Mouse (Mus musculus) hindbrain, embryonic 12.5 days (tissue): ENCODE results near the gene H3f3a. TPM values are rescaled to one million over a fixed set of nuclear protein-coding genes. Genes with fewer than 3 reads are reported as not detected.

Experiments
- ATAC-seq: fragments of 200-750 bp; cut with Nextera tagmentation; 2 replicates; pipeline ENCODE4 v1.8.0; 2017; ENCODE audit warnings: moderate TSS enrichment; ENCODE audit not compliant: low FRiP score
- H3K27ac ChIP-seq: fragments of 300-500 bp; sonication (generic); 2 replicates; pipeline ENCODE4 v1.5.1; 2016; ENCODE audit warnings: mild to moderate bottlenecking
- H3K27me3 ChIP-seq: fragments of 300-500 bp; sonication (generic); 2 replicates; pipeline ENCODE4 v1.6.1; 2016; ENCODE audit warnings: mild to moderate bottlenecking
- H3K36me3 ChIP-seq: fragments of 300-500 bp; sonication (generic); 2 replicates; pipeline ENCODE4 v1.6.1; 2016; ENCODE audit warnings: mild to moderate bottlenecking
- H3K4me1 ChIP-seq: fragments of 300-500 bp; sonication (generic); 2 replicates; pipeline ENCODE4 v1.6.1; 2016
- H3K4me2 ChIP-seq: fragments of 300-500 bp; sonication (generic); replicated peaks from 2 replicates; pipeline ENCODE4 v1.6.1; 2016; ENCODE audit warnings: mild to moderate bottlenecking
- H3K4me3 ChIP-seq: fragments of 300-500 bp; sonication (generic); 2 replicates; pipeline ENCODE4 v1.5.1; 2016; ENCODE audit warnings: mild to moderate bottlenecking
- H3K9ac ChIP-seq: fragments of 300-500 bp; sonication (generic); 2 replicates; pipeline ENCODE4 v1.6.1; 2016; ENCODE audit warnings: mild to moderate bottlenecking, moderate library complexity
- H3K9me3 ChIP-seq: fragments of 300-500 bp; sonication (generic); replicated peaks from 2 replicates; pipeline ENCODE4 v1.6.1; 2016; ENCODE audit warnings: mild to moderate bottlenecking
- WGBS: fragments of 180-500 bp; shearing (Covaris S2); methylation state at CpG from one replicate; pipeline ENCODE4 v1.1.7; 2016; 5-methylcytosine and 5-hydroxymethylcytosine counted together
- polyA plus RNA-seq: library from polyadenylated mRNA; unstranded; fragments of >200 nt; fragmentation: Nextera tagmentation; extraction: Ambion mirVana; gene quantifications from 2 replicates; pipeline ENCODE4 v1.2.1, GENCODE M21; 2016

Gene H3f3a
- polyA plus RNA-seq, 1 experiment from 2014 or later, result 3,274 TPM

DNA sequence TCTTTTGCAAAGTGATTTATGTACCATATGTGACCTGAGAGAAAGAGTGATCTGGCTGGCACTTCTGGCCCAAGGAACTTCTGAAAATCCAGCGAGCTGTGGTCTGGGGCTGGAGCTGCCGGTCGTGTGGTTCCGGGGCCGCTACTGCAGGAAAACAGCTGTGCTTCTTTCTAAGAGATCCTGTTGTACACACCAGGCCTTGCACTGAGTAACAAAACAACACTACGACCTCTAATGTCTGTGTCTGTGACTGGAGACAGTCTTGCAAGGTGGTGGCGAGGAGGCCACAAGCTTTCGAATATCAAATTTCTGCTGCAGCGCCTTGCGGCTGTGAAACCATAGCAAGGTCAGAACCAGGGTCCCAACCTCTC is 36.5 kb downstream of the H3f3a start:
- peak overlapping the region; percentile 79 for H3K9ac ChIP-seq
- peak overlapping the region; percentile 59 for H3K4me3 ChIP-seq
- WGBS, result 9% methylated on average over 10 of the region's 10 CpGs
- no peaks in the 10 kb centered on the region for H3K27me3 ChIP-seq
- H3K9me3 ChIP-seq, result no peaks in the 10 kb centered on the region
- peak overlapping the region; percentile 83 for H3K4me2 ChIP-seq
- peaks cover 12% of the 10 kb centered on the region; the same call in 1 of the 2 replicates for H3K4me1 ChIP-seq
- H3K36me3 ChIP-seq, result no peaks in the 10 kb centered on the region
- H3K27ac ChIP-seq, result peak overlapping the region; percentile 88
- peak; percentile 46 for ATAC-seq

DNA sequence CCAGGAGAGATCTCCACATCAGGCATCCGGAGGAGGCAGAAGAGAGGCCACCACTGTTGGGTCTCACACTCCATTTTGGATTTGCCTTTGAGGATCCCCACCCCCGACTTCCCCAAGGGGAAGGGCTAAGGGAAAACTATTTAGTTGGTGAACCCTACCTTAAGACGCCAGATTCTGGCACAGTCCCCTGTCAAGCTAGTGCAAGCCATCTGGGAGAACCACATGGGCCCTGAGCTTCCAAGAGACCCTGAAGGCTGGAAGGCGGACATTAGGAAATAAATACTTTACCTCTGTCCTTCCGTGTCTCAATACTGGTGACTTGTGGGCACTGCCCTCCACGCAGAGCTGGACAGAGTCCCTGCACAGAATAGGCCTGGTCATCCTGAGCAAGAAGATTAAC is 37.2 kb downstream of the H3f3a start:
- Histone ChIP-seq H3K27ac (no peak overlapping the region), H3K36me3 (no peaks in the 10 kb centered on the region), H3K4me1 (peaks cover 12% of the 10 kb centered on the region; the same call in 1 of the 2 replicates), H3K4me3 (no peak overlapping the region), H3K27me3 (no peaks in the 10 kb centered on the region), H3K9me3 (no peaks in the 10 kb centered on the region), H3K4me2 (no peak overlapping the region), H3K9ac (no peak overlapping the region)
- ATAC-seq, result no peak
- 87% methylated on average over 6 of the region's 6 CpGs for WGBS

DNA sequence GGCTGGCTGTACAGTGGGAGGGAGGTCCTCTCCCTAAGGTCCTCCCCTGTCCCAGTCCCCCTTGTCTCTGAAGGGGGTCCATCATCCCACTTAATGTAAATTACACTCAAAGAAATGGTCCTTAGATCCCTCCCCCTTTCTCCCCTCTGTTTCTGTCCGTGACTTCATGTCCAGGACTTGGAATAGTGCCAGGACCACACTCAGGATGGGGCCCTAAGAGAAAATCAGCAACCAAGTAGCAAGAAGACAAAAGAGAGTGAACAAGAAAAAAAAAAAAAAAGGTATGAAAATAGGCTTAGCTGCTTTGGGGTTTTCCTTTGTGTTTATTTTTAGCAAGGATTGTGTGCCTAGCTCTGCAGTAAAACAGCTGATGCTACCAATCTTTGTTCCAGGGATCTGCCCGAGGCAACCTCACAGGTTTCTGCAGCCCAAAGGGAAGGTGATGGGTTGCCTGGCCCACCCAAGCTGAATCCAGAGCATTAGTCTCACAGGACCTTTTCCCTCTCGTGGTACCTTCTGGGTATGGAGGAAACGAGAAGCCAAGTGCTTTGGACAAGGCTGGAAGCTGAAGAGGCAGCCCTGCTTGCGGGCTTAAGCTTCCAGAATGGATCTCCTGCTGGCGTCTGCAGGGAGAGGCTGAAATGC is 37.8 kb downstream of the H3f3a start:
- Histone ChIP-seq H3K9me3 (no peaks in the 10 kb centered on the region), H3K4me1 (peaks cover 12% of the 10 kb centered on the region; the same call in 1 of the 2 replicates), H3K36me3 (no peaks in the 10 kb centered on the region), H3K27me3 (no peaks in the 10 kb centered on the region), H3K9ac (no peak overlapping the region), H3K4me3 (no peak overlapping the region), H3K27ac (no peak overlapping the region), H3K4me2 (no peak overlapping the region)
- ATAC-seq, result no peak
- WGBS, result 69% methylated on average over 6 of the region's 6 CpGs

DNA sequence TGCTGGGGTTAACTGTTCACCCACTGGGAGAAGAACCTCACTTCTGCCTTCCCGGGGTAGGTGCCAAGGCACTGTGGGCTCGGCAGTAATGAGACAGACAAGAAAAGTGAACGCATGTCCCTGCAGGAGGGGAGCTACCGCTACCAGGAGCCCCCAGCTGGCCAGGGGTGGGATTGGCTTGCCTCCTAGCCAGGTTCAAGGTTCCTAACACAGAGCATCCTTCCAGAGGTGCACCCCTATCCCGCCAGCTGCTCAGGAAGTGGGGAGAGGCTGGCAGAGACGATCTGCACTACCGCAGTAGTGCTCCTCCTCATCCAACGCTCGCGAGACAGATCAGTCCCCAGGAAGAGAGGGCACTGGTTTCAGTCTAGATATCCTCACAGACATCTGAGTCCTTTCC is 38.4 kb downstream of the H3f3a start:
- no peak for ATAC-seq
- Histone ChIP-seq H3K4me1 (peaks cover 12% of the 10 kb centered on the region; the same call in 1 of the 2 replicates), H3K9me3 (no peaks in the 10 kb centered on the region), H3K4me2 (no peak overlapping the region), H3K9ac (no peak overlapping the region), H3K27ac (no peak overlapping the region), H3K4me3 (no peak overlapping the region), H3K36me3 (no peaks in the 10 kb centered on the region), H3K27me3 (no peaks in the 10 kb centered on the region)
- WGBS, result 81% methylated on average over 10 of the region's 10 CpGs

DNA sequence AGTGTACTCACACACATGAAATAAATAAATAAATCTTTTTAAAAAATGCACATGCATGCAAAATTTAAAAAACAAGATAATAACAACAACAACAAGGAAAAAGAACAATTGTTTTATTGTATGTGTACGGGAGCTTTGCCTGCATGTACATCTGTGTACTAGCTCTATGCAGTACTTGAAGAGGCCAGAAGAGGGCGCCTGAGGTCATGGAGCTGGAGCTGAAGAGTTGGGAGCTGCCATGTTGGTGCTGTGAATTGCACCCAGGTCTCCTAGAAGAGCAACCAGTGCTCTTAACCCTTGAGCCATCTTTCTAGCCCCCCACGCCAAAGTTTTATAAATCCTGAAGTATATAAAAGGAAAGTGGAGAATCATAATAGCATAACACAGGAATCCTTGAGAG is 39.1 kb downstream of the H3f3a start:
- 63% methylated on average over 3 of the region's 3 CpGs for WGBS
- no peak overlapping the region for H3K9ac ChIP-seq
- peaks cover 12% of the 10 kb centered on the region; the same call in 1 of the 2 replicates for H3K4me1 ChIP-seq
- H3K4me2 ChIP-seq, result no peak overlapping the region
- 0 out of 2 replicates have a peak, but pooled peaks cover under 1% of the 10 kb centered on the region for H3K27me3 ChIP-seq
- H3K9me3 ChIP-seq, result no peaks in the 10 kb centered on the region
- H3K27ac ChIP-seq, result no peak overlapping the region
- no peak for ATAC-seq
- no peak overlapping the region for H3K4me3 ChIP-seq
- H3K36me3 ChIP-seq, result no peaks in the 10 kb centered on the region

DNA sequence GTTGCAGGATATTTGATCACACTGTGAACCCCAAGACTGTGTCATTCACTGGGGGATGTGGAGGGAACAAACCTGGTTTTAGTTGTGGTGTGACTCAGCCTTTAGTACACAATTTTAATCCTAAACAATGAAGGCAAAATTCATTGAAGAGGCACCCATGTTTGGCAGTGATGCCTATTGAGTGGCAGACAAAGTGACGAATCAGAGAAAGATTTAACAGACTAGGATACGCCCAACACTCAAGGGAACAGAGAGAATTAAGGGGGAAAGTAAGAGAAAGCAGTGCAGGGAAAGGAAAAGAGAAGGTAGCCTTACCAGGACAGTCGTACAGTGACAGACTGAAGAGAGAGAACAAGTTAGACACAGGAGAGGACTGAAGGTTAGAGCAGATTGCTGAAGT is 41.5 kb downstream of the H3f3a start:
- H3K27me3 ChIP-seq, result 0 out of 2 replicates have a peak, but pooled peaks cover 2% of the 10 kb centered on the region
- no peaks in the 10 kb centered on the region for H3K9me3 ChIP-seq
- no peak overlapping the region for H3K9ac ChIP-seq
- no peak overlapping the region for H3K4me3 ChIP-seq
- H3K4me2 ChIP-seq, result no peak overlapping the region
- 87% methylated on average over 3 of the region's 3 CpGs for WGBS
- peaks cover 24% of the 10 kb centered on the region for H3K4me1 ChIP-seq
- H3K27ac ChIP-seq, result no peak overlapping the region
- ATAC-seq, result no peak
- H3K36me3 ChIP-seq, result no peaks in the 10 kb centered on the region

DNA sequence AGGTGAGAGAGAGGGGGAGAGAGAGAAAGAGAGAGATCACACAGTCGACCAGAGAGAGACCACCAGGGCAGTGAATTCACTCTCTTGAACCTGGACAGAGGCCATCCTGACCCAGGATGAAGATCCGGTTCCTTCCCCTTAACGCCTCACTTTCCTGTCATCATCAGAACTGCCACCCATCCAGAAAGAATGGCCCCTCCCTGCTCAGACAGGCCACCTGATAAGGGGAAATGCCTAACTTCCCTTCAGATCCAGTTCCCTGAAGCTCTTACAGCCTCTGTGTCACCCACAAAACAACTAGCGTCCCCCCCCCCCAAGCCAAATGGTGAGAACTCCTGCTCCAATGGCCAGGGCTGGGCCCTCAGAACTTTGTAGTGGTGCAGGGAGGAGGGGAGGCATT is 42.0 kb downstream of the H3f3a start:
- Histone ChIP-seq H3K4me1 (peaks cover 22% of the 10 kb centered on the region), H3K9ac (no peak overlapping the region), H3K9me3 (no peaks in the 10 kb centered on the region), H3K27ac (no peak overlapping the region), H3K4me3 (no peak overlapping the region), H3K27me3 (0 out of 2 replicates have a peak, but pooled peaks cover 2% of the 10 kb centered on the region), H3K36me3 (no peaks in the 10 kb centered on the region), H3K4me2 (no peak overlapping the region)
- no peak for ATAC-seq
- 74% methylated on average over 4 of the region's 4 CpGs for WGBS

DNA sequence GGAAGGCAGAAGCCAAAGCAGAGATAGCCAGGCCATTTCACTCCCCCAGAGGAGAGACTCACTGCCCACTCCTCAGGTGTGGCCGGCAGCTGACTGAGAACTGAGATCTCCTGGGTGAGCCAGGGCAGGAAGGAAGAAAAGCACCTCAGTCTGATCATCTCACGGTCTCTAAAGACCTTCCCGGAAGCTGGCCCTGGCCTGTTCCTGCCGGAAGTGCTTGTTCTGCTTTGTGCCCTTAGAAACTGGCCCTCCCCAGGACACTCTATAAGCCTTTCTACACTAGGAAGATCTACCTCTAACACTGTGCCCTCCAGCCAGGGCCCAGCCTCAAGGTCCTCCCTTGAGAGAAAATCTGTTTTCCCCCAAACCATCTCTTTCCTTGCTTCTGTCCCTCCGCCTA is 42.4 kb downstream of the H3f3a start:
- no peak for ATAC-seq
- Histone ChIP-seq H3K9ac (no peak overlapping the region), H3K4me2 (no peak overlapping the region), H3K27me3 (0 out of 2 replicates have a peak, but pooled peaks cover 2% of the 10 kb centered on the region), H3K9me3 (no peaks in the 10 kb centered on the region), H3K4me3 (no peak overlapping the region), H3K4me1 (peaks cover 22% of the 10 kb centered on the region), H3K36me3 (no peaks in the 10 kb centered on the region), H3K27ac (no peak overlapping the region)
- WGBS, result 74% methylated on average over 5 of the region's 5 CpGs

DNA sequence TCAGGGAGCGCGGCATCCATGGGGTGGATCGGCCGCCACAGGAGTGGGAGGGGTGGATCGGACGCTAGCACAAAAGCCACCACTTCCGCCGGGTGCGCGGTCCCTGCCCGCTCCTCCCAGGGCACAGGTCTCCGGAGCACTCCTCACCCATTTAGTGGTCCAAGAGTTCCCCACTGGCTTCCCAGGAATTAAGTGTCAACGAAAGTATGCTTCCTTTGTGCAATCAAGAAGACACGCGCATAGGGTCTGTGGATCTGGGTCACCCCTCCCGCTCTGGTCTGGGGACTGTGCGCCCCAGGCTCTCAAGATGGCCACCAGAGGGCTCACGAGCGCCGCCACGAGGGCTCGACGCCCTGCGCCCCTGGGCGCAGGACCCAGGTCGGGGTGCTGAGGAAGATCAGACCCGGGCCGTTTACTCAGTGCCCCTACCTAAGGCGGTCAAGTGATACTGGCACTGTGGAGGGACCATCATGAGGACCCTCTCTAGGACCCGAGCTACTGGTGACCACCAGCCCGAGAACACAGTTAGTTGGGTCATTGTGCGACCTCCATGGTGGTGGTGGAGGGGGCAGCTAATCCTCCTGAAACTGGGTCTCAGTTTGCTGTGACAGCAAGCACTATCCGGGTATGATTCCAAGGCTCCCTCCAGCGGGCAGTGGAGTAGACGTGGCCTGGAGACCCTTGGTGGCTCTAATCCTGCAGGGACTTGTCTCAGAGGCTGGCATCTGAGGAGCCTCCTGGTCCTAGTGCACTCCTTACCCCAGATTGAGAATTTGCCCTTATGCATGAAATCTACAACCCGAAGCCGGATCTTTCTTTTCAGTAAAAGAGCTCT is 45.2 kb downstream of the H3f3a start:
- no peaks in the 10 kb centered on the region for H3K9me3 ChIP-seq
- WGBS, result 3% methylated on average over 37 of the region's 37 CpGs
- no peaks in the 10 kb centered on the region for H3K36me3 ChIP-seq
- peak overlapping the region; percentile 76 for H3K27ac ChIP-seq
- peak overlapping the region; percentile 75 for H3K4me2 ChIP-seq
- peak overlapping the region; percentile 51 for H3K4me3 ChIP-seq
- peaks cover 16% of the 10 kb centered on the region for H3K4me1 ChIP-seq
- peak overlapping the region; percentile 76 for H3K9ac ChIP-seq
- 0 out of 2 replicates have a peak, but pooled peaks cover 2% of the 10 kb centered on the region for H3K27me3 ChIP-seq
- peak; percentile 89 for ATAC-seq

DNA sequence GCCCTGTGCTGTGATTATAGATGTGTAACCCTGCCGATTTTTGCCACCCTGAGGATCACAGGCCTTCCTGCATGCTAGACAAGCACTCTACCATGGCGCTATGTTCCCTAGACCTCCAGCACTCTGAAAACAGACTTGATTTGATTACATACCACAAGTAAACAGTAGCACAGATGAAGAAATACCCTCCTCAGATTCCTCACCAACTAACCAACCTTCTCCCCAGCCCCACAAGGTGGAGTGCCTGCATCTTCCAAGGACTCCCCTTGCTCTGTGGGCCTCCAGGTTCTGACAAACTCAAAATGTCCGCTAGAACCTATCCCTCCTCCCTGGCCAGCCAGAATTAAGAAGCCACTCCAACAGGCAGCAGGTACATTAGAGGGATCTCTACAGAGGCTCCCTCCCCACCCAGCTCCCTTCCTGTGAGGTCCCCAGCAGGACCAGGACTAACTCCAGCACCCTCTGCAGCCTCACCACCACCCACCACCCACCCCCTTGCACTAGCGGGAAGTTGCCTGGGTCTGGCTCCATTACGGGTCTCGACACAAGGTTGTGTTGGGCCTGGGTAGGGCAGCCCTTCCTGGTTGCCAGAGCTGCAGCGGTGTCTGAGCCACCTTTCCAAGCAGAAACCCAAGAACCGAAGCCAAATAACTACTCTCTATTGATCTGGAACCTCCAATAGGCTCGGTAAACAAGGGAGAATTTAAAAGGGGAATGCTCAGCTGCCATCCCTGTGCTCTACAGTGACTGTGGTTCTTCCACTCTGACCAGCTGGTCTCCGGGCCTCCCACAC is 46.0 kb downstream of the H3f3a start:
- ATAC-seq, result peak; percentile 35
- Histone ChIP-seq H3K9me3 (no peaks in the 10 kb centered on the region), H3K9ac (peak overlapping the region; percentile 76), H3K4me3 (peak overlapping the region; percentile 51), H3K27ac (peak overlapping the region; percentile 76), H3K4me2 (peak overlapping the region; percentile 75), H3K4me1 (peaks cover 20% of the 10 kb centered on the region), H3K36me3 (no peaks in the 10 kb centered on the region), H3K27me3 (peaks cover 2% of the 10 kb centered on the region)
- WGBS, result 17% methylated on average over 10 of the region's 10 CpGs

DNA sequence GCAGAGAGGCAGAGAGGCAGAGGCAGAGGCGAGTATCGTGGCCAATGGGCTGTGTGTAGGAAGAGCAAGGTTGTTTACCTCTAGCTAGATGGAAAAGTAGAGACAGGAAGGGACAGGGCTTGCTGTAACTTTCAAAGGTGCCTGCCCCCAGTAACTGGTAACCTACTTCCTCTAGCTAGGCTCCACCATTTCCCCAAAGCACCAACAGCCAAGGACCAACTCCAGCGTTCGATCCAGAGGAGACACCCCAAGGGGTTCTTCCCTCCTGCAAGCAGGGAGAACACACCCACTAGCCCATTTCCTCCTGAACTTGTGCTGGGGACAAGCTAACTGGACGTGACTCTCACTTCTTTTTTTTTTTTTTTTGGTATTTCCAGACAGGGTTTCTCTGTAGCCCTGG is 47.2 kb downstream of the H3f3a start:
- no peaks in the 10 kb centered on the region for H3K9me3 ChIP-seq
- H3K4me1 ChIP-seq, result peaks cover 20% of the 10 kb centered on the region
- H3K4me3 ChIP-seq, result no peak overlapping the region
- no peak overlapping the region for H3K9ac ChIP-seq
- peaks cover 2% of the 10 kb centered on the region for H3K27me3 ChIP-seq
- no peaks in the 10 kb centered on the region for H3K36me3 ChIP-seq
- H3K27ac ChIP-seq, result no peak overlapping the region
- WGBS, result 50% methylated on average over 5 of the region's 5 CpGs
- ATAC-seq, result no peak
- H3K4me2 ChIP-seq, result no peak overlapping the region

DNA sequence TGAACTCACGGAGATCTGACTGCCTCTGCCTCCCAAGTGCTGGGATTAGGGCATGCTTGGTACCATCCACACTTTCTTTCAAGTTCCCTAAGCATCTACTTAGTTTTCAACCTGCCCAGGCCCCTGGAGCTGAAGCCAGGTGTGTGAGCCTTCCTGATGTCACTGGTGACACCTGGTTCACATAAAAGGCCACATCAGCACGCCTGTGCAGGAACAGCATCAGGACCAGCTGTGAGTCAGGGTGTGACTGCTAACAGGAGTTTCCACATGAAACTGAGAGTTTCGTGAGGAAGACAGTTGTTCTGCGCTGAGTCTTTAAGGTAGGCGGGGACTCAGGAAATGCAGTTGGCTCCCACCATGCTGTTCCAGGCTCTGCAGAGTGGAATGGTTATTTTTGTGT is 48.4 kb downstream of the H3f3a start:
- no peak overlapping the region for H3K27ac ChIP-seq
- H3K4me1 ChIP-seq, result peaks cover 20% of the 10 kb centered on the region
- H3K4me2 ChIP-seq, result no peak overlapping the region
- 85% methylated on average over 5 of the region's 5 CpGs for WGBS
- peaks cover 2% of the 10 kb centered on the region for H3K27me3 ChIP-seq
- no peaks in the 10 kb centered on the region for H3K9me3 ChIP-seq
- H3K9ac ChIP-seq, result no peak overlapping the region
- ATAC-seq, result no peak
- H3K4me3 ChIP-seq, result no peak overlapping the region
- no peaks in the 10 kb centered on the region for H3K36me3 ChIP-seq
